Mouse (Mus musculus) small intestine, adult 2 months (tissue): ENCODE results near the gene Cmtm2b. TPM values are rescaled to one million over a fixed set of nuclear protein-coding genes. Genes with fewer than 3 reads are reported as not detected.
"Not testable (repeated sequence)": the region's sequence is repeated elsewhere in the genome, so short reads cannot be mapped to it uniquely, and the experiment has no call there.

Source experiments
- H3K27ac ChIP-seq: fragments of 200-500 bp; 2 replicates; pipeline ENCODE4 v1.5.1; 2012; ENCODE audit warnings: low read depth, low read length, control low read depth, inconsistent platforms; ENCODE audit not compliant: insufficient read depth
- H3K27me3 ChIP-seq: fragments of 200-500 bp; 2 replicates; pipeline ENCODE4 v1.6.1; 2012; ENCODE audit warnings: mild to moderate bottlenecking, moderate library complexity, low read length, inconsistent platforms; ENCODE audit not compliant: control insufficient read depth, insufficient read depth
- H3K36me3 ChIP-seq: fragments of 200-500 bp; 2 replicates; pipeline ENCODE4 v1.6.1; 2012; ENCODE audit warnings: mild to moderate bottlenecking, low read length, control low read depth, inconsistent platforms; ENCODE audit not compliant: control insufficient read depth, insufficient read depth
- H3K4me1 ChIP-seq: fragments of 200-500 bp; 2 replicates; pipeline ENCODE4 v1.6.1; 2012; ENCODE audit warnings: low read length, inconsistent platforms, mixed read lengths; ENCODE audit not compliant: control insufficient read depth, insufficient read depth, insufficient read length
- H3K4me3 ChIP-seq: fragments of 200-500 bp; 2 replicates; pipeline ENCODE4 v1.5.1; 2012; ENCODE audit warnings: low read depth, mild to moderate bottlenecking, control low read depth, inconsistent platforms, low read length, moderate library complexity
- CTCF ChIP-seq: fragments of 200-500 bp; IDR thresholded peaks from 2 replicates; pipeline ENCODE4 v1.5.1; 2012; ENCODE audit warnings: low read depth, mild to moderate bottlenecking, control low read depth, inconsistent platforms, low read length, moderate library complexity, mixed read lengths; ENCODE audit not compliant: insufficient replicate concordance, insufficient read length; ENCODE audit errors: extremely low read depth
- POLR2A ChIP-seq: fragments of 200-500 bp; IDR thresholded peaks from 2 replicates; pipeline ENCODE4 v1.6.1; 2012; ENCODE audit warnings: low read depth, mild to moderate bottlenecking, control low read depth, inconsistent platforms, low read length, moderate library complexity
- WGBS: fragments of 180-500 bp; shearing (Covaris S2); methylation state at CpG from one replicate; pipeline ENCODE4 v1.1.7; 2018; 5-methylcytosine and 5-hydroxymethylcytosine counted together
- polyA plus RNA-seq: library from polyadenylated mRNA; depleted of rRNA; stranded (reverse); fragments of >200 nt; gene quantifications from 2 replicates; pipeline ENCODE4 v1.2.3, GENCODE M21; 2012

Cmtm2b gene
- polyA plus RNA-seq, 1 experiment = not detected

DNA sequence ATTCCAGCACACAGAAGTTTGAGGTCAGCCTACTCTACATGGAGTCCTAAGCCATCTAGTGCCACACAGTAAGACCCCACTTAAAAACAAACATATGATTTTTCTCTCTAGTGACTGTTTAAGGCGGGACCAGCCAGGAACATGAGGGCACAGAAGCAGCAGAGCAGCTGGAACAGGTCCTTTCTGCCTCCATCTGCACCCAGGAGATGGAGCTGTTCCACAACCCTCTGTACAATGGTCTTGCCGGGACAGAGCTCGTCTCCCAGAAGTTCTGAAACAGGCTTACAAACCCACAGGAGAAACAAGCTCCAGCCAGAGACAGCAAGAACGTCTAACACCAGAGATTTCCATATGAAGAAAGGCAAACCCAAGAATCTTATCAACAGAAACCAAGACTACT is 8.7 kb upstream of the Cmtm2b start:
- no peak overlapping the region for H3K4me3 ChIP-seq
- peak; percentile 21; the same call in 1 of the 2 replicates for TF ChIP-seq CTCF
- TF ChIP-seq POLR2A = no peak

DNA sequence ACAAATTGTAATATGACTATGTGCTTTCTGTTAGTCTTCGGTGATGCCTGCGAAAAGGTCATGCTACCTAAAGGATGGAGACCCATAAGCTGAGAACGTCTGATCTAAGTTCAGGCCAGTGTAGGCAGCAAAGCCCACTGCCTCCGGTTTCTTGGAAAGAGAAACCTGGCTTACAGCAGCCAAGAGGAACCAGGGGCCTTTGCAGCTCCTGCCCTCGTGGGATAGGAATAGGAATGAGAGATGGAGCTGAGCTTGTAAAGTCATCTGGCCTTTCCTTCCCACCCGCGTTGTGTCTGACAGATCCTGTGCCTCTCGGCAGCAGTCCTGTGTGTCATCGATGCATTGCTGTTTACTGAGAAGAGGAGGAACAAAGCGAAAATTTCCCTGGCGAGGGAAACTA is 763 bp upstream of the Cmtm2b start, which contains the start of gene Gm11020:
Gene Gm11020 (plus strand): TSS at position 301 of the 400 bp plus-strand sequence.
- H3K36me3 ChIP-seq, H3K27me3 ChIP-seq, H3K4me3 ChIP-seq, H3K27ac ChIP-seq, H3K4me1 ChIP-seq: not testable (repeated sequence)
- 82% methylated on average over 11 of the region's 11 CpGs for WGBS

More for the DNA sequence above, 8.7 kb upstream of the Cmtm2b start:
- Histone ChIP-seq H3K36me3 (no peaks in the 10 kb centered on the region), H3K27me3 (no peaks in the 10 kb centered on the region), H3K4me1 (no peaks in the 10 kb centered on the region), H3K27ac (no peak overlapping the region)
- WGBS = 47% methylated on average over 4 of the region's 4 CpGs

DNA sequence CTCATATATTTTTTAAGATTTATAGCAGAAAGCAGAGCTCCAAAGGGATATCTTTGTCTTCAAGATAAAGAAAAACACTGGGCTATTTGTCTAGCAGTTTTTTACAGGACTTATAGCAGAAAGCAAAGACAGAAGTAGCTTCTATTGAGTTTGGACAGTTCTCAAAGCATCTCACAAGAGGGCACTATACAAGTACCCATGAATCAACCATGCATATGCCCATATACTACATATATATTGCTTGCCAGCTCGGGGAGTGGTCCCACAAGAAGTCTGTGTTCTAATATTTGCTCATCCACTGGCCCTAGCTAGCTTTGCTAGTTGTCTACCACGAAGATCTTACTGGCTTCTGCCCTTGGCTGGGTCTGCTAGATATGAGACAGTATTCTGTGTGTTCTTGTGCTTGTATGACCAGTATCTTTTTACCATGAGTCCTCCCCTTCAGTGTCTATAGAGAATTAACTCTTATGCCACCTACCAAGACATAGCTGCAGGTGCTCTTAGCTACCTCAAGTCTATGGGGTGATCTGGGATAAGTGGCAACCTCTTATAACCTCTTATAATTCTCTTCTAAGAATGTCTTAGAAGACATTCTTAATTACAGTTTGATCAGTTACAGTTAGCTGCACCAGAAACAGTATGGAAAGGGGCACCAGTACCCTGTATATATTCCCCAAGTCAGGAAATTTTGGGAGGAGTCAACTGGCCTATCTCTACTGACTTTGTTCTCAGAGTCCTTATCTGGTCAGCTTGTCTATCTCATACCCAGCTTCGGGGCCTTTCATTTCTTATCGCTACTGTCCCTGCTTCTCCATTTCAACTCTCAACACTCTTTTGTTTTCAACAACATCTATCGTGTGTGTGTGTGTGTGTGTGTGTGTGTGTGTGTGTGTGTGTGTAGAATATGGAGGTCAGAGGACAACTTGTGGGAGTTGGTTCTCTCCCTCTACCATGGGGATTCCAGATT is 10.9 kb downstream of the Cmtm2b start:
- Histone ChIP-seq H3K4me3 (no peak overlapping the region), H3K4me1 (no peaks in the 10 kb centered on the region), H3K36me3 (no peaks in the 10 kb centered on the region), H3K27ac (no peak overlapping the region), H3K27me3 (no peaks in the 10 kb centered on the region)
- 56% methylated on average over 5 of the region's 5 CpGs for WGBS
- TF ChIP-seq CTCF (no peak), POLR2A (no peak)

DNA sequence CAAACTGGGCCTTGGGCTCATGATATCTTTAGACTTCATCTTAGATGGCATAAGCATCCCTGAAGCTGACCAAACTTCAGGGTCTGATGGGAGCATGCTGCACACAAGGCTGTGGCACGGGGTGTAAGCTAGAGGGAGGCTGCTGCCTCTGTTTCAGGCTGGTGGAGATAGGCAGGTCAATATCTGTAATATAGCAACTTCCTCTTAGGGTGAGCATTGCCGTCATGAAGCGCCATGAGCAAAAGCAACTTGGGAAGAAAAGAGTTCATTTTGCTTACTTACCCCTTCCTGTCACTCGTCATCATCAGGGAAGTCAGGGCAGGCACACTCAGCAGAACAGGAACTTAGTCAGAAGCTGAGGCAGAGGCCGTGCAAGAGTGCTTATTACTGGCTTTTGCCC is 11.8 kb downstream of the Cmtm2b start:
- no peaks in the 10 kb centered on the region for H3K4me1 ChIP-seq
- H3K27ac ChIP-seq = no peak overlapping the region
- TF ChIP-seq POLR2A (no peak), CTCF (no peak)
- WGBS = 53% methylated on average over 5 of the region's 5 CpGs
- no peak overlapping the region for H3K4me3 ChIP-seq
- no peaks in the 10 kb centered on the region for H3K27me3 ChIP-seq
- no peaks in the 10 kb centered on the region for H3K36me3 ChIP-seq

- Histone ChIP-seq H3K36me3 (no peaks in the 10 kb centered on the region), H3K27me3 (no peaks in the 10 kb centered on the region), H3K4me3 (no peak overlapping the region), H3K27ac (no peak overlapping the region), H3K4me1 (no peaks in the 10 kb centered on the region)
- 69% methylated on average over 1 of the region's 1 CpGs for WGBS
- TF ChIP-seq POLR2A = no peak
- no peak for TF ChIP-seq CTCF
Observed at GRCm38 (mm10) chr8:104334196-104334595, 12.2 kb downstream of the Cmtm2b start.

DNA sequence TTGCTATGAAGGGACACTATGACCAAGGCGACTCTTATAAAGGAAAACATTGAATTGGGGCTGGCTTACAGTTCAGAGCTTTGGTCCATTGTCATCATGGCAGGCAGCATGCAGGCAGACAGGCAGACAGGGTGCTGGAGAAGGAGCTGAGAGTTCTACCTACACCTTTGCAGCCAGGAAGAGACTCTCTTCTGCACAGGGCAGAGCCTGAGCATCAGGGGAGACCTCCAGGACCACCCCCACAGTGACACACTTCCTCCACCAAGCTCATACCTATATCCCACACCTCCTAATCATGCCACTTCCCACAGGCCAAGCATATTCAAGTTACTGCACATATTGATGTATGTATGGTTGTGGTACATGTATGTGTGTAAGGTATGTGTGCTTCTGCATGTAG is 14.8 kb downstream of the Cmtm2b start:
- H3K36me3 ChIP-seq = no peaks in the 10 kb centered on the region
- peaks cover 4% of the 10 kb centered on the region; the same call in 1 of the 2 replicates for H3K4me1 ChIP-seq
- no peak overlapping the region for H3K27ac ChIP-seq
- no peak overlapping the region for H3K4me3 ChIP-seq
- TF ChIP-seq CTCF = no peak
- no peak for TF ChIP-seq POLR2A
- 79% methylated on average over 1 of the region's 1 CpGs for WGBS
- H3K27me3 ChIP-seq = no peaks in the 10 kb centered on the region; the same call in 1 of the 2 replicates

DNA sequence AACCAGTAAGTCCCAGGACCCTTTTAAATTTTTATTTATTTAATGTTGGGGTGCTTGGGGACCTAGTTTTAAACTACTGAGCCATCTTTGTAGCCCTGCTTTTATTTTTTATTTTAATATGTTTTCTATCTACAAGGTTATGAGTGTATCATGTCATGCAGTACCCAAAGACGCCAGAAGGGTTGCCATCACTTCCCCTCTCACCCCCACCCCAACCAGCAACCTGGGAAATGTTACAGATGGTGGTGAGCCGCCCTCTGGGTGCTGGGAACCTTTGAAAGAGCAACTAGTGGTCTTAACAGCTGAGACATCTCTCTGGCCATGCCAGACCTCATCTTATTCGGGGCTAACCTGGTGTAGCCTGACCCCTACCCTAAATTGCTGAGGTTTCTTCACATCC is 15.9 kb downstream of the Cmtm2b start:
- H3K27ac ChIP-seq = no peak overlapping the region
- no peaks in the 10 kb centered on the region for H3K36me3 ChIP-seq
- no peak overlapping the region for H3K4me3 ChIP-seq
- H3K4me1 ChIP-seq = peaks cover 4% of the 10 kb centered on the region; the same call in 1 of the 2 replicates
- no peaks in the 10 kb centered on the region; the same call in 1 of the 2 replicates for H3K27me3 ChIP-seq
- TF ChIP-seq CTCF = peak; percentile 10; the same call in 1 of the 2 replicates
- TF ChIP-seq POLR2A = no peak
- 61% methylated on average over 3 of the region's 3 CpGs for WGBS
